Mouse (Mus musculus): ENCODE results near the gene Wt1.

GRCm38 (mm10) chr2:105212839-105213238 lies 86.5 kb downstream of the Wt1 start:
- TF ChIP-seq CTCF (IDR thresholded peaks at IDR 0.05; ENCODE audit: low read depth, low read length) (no peak), POLR2A (IDR thresholded peaks at IDR 0.05; ENCODE audit: borderline replicate concordance, low read depth, low read length) (no peak)

Measured in bone marrow macrophage, adult 2 months (primary cell).